Mouse (Mus musculus): ENCODE data around the gene Pagr1a.
A peak's percentile ranks its signal among the peaks of the same experiment; 100 is the strongest.

Pagr1a gene

GRCm38 (mm10) chr7:127020901-127021562 is 3.9 kb upstream of the Pagr1a start, which contains the start of the genes Gm42742 and Prrt2:
Gm42742 (minus strand) TSS chr7:127021097.
Prrt2 (minus strand) TSS chr7:127021211.
- DNase-seq (ENCODE audit: inconsistent ontology term) = peak; percentile 78

- DNase-seq (ENCODE audit: inconsistent ontology term) = peak; percentile 29
Measured at GRCm38 (mm10) chr7:127020491-127020890, 3.3 kb upstream of the Pagr1a start.

DNA sequence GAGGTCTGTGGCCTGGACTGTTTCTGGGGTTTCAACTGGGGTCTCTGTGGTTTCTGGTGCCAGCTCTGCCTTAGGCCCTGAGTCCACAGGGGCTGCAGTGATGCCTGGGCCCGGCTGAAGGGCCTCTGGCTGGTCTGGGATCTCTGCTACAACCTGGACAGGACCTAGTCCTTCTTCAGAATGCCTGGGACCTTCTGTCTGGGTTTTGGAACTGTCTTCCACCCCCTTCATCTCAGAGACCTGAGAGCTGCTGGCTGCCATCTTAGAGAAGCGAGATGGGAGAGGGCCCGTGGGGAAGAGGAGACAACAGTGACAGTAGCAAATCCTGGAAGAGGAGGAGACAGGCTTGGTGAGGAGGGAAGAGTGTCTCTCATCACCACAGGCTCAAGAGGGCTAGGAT is 2.9 kb upstream of the Pagr1a start:
- DNase-seq (ENCODE audit: inconsistent ontology term) = no peak

- no peak for DNase-seq (ENCODE audit: inconsistent ontology term)
Measured at GRCm38 (mm10) chr7:127019306-127019960, 2.3 kb upstream of the Pagr1a start.

DNA sequence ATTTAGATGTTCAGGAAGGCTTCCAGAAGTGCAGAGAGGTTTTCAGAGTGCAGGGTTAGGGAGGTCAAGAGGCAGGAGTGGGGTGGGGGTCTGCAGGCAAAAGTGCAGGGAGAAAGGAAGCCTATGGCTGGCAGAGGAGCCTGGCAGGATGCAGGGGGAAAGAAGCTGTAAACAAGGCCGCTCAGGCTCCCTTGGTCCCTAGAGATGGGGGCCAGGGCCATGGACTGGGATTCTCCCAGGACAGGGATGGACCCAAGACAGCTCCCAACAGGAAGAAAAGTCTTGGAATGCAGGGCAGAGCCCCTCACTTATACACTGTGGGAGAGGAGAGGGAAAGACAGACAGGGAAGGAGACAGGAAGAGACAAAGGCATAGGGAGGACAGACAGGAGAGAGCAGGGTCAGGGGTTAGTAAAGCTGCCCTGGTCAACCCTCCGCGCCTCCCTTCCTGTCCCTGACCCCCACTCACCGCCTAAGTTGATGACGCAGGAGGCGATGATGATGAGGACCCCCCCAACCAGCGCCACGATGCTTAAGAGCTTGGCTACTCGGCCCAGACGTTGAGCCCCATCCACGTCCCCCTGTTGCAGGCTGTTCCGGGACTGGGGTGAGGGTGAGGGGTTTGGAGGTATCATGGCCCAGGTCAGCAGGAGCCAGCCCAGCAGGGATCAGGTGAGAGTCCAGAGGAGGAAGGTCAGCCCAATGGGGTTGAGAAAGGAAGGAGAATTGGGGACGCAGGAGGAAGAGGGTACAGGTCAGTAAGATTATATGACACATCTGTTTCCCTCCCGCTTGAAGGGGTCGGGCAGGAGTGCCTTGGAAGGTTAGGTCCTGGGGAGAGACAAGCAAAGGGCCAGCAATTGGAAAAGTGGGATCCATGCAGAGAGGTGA is 1.5 kb upstream of the Pagr1a start:
- no peak for DNase-seq (ENCODE audit: inconsistent ontology term)

GRCm38 (mm10) chr7:127017950-127018345 is 796 bp upstream of the Pagr1a start:
- DNase-seq (ENCODE audit: inconsistent ontology term) = no peak

GRCm38 (mm10) chr7:127016486-127016938 is 640 bp downstream of the Pagr1a start:
- no peak for DNase-seq (ENCODE audit: inconsistent ontology term)

GRCm38 (mm10) chr7:127016481-127016485 is 869 bp downstream of the Pagr1a start, which contains the start of gene Pagr1b:
Pagr1b (minus strand) TSS chr7:127016484.
- DNase-seq (ENCODE audit: inconsistent ontology term) = no peak

DNA sequence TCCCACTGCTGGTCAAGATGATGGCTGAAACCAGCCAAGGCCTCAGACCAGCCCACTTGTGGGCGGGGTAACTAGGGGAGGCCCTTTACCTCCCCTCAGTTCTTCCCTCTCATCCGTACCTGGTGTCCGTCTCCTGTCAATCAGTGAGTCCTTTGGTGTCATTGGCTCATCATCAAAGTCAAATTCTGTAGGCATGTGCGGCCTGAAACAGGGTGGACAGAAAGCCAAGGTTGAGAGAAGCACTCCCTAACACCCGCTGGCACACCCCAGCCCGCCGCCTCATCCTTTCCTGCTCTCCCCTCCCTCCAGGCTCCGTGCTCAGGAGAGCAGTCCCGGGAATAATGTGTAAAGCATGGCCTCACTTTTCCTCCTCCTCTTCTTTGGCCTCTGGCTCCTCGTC is 1.1 kb downstream of the Pagr1a start:
- DNase-seq (ENCODE audit: inconsistent ontology term) = peak; percentile 73

- no peak for DNase-seq (ENCODE audit: inconsistent ontology term)
Measured at GRCm38 (mm10) chr7:127014993-127015392, 2.2 kb downstream of the Pagr1a start.

DNA sequence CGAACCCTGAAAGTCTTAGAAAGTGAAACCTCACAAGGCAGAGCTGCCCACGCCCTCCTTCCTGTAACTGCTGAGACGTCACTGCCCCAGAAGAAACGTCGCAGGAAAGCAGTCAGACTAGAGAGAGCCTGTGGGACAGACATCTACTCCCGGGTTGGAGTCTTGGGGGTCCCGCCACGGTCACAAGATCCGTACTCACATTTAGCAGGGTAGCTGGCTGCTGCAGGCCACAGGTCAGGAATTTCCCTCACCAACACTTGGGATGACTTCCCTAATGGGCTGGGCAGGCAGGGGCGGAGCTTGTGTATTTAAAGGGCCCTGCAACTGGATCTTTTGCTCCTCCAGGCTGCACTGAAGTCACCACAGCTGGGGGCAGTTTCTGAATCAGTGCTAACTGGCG is 2.8 kb downstream of the Pagr1a start, which contains the start of gene Mvp:
Gene Mvp, minus strand, starts transcription at position 302 of the 400 bp plus-strand sequence.
- DNase-seq (ENCODE audit: inconsistent ontology term) = peak; percentile 63

DNA sequence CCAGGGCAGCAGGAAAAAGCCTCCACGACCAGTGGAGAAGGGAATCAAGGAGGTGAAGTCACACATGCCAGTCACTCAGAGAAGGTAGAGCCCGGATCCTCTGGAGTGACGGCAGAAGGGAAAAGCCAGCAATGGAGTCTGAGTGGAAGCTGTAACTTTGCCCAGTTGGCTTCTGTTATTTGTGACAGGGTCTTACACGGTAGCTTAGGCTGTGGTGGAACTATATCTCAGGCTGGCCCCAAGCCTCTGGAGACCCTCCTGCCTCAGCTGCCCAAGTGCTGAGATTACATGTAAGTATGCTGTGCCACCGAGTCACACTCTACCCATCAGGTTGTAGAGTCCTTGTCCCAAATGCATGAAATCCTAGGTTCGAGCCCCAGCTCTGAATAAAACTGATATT is 3.8 kb downstream of the Pagr1a start:
- no peak for DNase-seq (ENCODE audit: inconsistent ontology term)

DNA sequence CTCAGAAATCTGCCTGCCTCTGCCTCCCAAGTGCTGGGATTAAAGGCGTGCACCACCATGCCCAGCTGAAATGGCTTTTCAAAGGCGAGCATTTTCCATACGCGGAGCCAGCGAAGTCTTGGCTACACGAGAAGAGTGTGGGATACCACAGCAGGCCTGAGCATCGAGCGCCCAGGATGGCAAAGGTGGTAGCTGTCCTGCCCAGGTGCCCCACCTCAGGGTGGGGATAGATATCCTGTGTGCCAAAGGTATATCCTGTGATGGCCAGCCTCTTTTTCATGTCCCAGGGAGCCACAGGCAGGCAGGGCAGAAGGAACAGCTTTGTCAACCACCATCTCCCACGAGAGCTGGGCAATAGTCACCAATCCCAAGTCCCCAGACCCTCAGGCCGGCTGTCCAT is 4.3 kb downstream of the Pagr1a start:
- no peak for DNase-seq (ENCODE audit: inconsistent ontology term)

GRCm38 (mm10) chr7:127012374-127012773 is 4.8 kb downstream of the Pagr1a start:
- no peak for DNase-seq (ENCODE audit: inconsistent ontology term)

GRCm38 (mm10) chr7:127011717-127012116 is 5.4 kb downstream of the Pagr1a start:
- no peak for DNase-seq (ENCODE audit: inconsistent ontology term)

- DNase-seq (ENCODE audit: inconsistent ontology term) = no peak
Measured at GRCm38 (mm10) chr7:127011051-127011450, 6.1 kb downstream of the Pagr1a start.

DNA sequence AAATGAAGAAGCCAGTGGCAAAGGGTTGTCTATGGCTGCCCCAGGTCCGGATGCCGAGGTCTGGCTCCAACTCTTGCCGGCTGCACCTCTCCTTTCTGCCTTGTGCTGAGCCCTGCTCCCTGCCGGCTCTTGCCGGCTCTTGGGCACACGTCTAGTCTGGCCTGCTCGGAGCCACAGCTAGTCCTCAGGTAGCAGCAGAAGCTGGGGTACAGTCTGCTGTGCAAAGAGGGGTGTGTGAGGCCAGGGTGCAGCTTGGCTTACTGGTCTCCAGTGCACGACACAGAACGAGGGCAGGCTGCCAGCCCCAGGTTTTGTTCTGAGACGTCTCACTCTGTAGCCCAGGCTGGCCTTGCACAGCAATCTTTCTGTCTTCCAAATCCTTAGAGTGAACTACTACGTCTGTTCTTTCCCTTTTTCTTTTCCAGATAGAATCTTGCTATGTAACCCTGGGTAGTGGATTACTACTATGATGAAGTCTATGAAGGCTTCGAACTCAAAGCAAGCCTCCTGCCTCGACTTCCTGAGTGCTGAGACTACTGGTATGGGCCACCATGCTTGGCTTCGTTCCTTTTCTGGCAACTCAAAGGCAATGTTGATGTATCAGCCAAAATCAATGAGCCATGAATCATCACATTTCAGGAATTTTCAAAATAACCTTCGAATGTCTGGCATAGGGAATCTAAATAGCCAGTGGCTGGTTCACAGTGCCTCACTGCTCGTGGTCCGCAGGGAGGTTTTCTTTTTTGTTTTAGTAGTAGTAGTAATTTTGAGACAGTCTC is 7.7 kb downstream of the Pagr1a start:
- DNase-seq (ENCODE audit: inconsistent ontology term) = peak; percentile 42

- DNase-seq (ENCODE audit: inconsistent ontology term) = peak; percentile 70
Measured at GRCm38 (mm10) chr7:127008239-127009019, 8.7 kb downstream of the Pagr1a start.

- no peak for DNase-seq (ENCODE audit: inconsistent ontology term)
Measured at GRCm38 (mm10) chr7:127007313-127008024, 9.7 kb downstream of the Pagr1a start.

DNA sequence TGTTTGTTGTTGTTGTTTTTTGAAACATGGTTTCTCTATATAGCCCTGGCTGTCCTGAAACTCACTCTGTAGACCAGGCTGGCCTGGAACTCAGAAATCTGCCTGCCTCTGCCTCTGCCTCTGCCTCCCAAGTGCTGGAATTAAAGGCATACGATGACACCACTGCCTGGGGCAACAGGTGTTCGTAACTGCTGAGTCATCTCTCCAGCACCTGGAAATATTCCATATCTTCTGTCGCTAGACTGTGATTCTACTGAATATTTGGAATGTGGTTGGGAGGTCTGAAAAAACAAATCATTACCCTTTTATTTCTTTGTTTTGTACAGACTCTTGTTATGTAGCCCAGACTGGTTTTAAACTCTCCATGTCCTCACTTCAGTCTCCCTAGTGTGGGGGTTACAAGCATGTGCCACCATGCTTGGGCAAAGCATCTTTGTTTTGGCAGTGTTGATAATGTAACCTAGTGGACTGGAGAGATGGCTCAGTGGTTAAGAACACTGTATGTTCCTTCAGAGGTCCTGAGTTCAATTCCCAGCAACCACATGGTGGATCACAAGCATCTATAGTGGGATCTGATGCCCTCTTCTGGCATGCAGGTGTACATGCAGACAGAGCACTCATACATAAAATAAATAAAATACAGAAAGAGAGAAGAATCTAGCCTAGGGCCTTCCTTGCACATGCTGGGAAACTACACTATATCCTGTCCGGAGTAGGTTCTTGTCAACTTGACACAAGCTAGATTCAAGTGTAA is 12.9 kb downstream of the Pagr1a start:
- no peak for DNase-seq (ENCODE audit: inconsistent ontology term)
